Mouse (Mus musculus) v-Abl transformed pro-B cells (cell line): ENCODE data around the gene Olfr46.
"Not testable (repeated sequence)": the region's sequence is repeated elsewhere in the genome, so short reads cannot be mapped to it uniquely, and the experiment has no call there.

Experiments used
- in situ Hi-C, 2 experiments: fragments of 400-800 bp; cut with MboI; formaldehyde crosslinking; loops; one replicate each; pipeline ENCODE4 v1.15.1; 2025; ENCODE audit not compliant: unreplicated experiment in 2 of 2

Gene Olfr46

GRCm38 (mm10) chr7:140600969-140601368, at the start of gene Olfr46:
Gene Olfr46, plus strand, starts transcription at chr7:140601269.
- in situ Hi-C loops: not testable (repeated sequence)

GRCm38 (mm10) chr7:140567586-140567985, 33.5 kb upstream of the Olfr46 start, which contains the start of gene Olfr538:
Gene Olfr538, plus strand, starts transcription at chr7:140567886.
- in situ Hi-C loops: no loop called here

- in situ Hi-C loops: not testable (repeated sequence)
These were observed 27.6 kb downstream of the Olfr46 start, which contains the start of gene Olfr61 for GRCm38 (mm10) chr7:140628670-140629069. Gene Olfr61, plus strand, starts transcription at chr7:140628970.

GRCm38 (mm10) chr7:140630559-140630958, 29.5 kb downstream of the Olfr46 start:
- in situ Hi-C loops: no loop called here

GRCm38 (mm10) chr7:140646152-140646551, 45.1 kb downstream of the Olfr46 start, which contains the start of gene Olfr53:
Gene Olfr53, plus strand, starts transcription at chr7:140646452.
- in situ Hi-C loops: no loop called here

- in situ Hi-C loops: no loop called here
These were observed 58.6 kb downstream of the Olfr46 start, which contains the start of gene Olfr539 for GRCm38 (mm10) chr7:140659630-140660029. Gene Olfr539, plus strand, starts transcription at chr7:140659930.
